Mouse (Mus musculus) ES-E14 (cell line): Measurements from ENCODE around the gene Abcb1b.

Source experiments
- CHD2 ChIP-seq: IDR thresholded peaks from 2 replicates; pipeline ENCODE4 v1.6.1; 2014; ENCODE audit warnings: mild to moderate bottlenecking, low read depth, low read length, inconsistent platforms
- HCFC1 ChIP-seq: IDR thresholded peaks from 2 replicates; pipeline ENCODE4 v1.6.1; 2012; ENCODE audit warnings: low read length, inconsistent platforms, borderline replicate concordance; ENCODE audit not compliant: insufficient read depth
- ZC3H11A ChIP-seq: IDR thresholded peaks from 2 replicates; pipeline ENCODE4 v1.6.1; 2012; ENCODE audit warnings: low read depth, mild to moderate bottlenecking, inconsistent platforms, low read length, borderline replicate concordance
- ZNF384 ChIP-seq: IDR thresholded peaks from 2 replicates; pipeline ENCODE4 v1.6.1; 2012; ENCODE audit warnings: low read depth, low read length, inconsistent platforms

DNA sequence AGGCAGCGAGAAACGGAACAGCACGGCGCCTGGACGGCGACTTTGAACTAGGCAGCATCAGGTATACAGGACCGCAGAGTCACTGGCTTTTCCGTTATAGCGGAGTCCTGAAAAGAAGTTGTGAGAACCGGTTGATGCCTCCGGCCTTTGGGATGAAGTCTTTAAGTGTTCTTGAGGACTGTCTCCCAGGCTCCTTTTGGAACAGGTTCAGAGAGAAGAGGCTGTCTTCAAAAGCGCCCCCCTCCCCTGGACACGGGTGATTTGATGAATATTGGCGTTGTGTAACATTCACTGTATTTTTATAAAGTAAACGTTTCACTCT lies 96.1 kb downstream of the Abcb1b start:
- no peak for TF ChIP-seq HCFC1
- TF ChIP-seq ZNF384 = no peak
- no peak for TF ChIP-seq ZC3H11A
- no peak for TF ChIP-seq CHD2
